Mouse (Mus musculus) heart, embryonic 11.5 days (tissue): ENCODE measurements around the gene Ldlrad3. TPM values are rescaled to one million over a fixed set of nuclear protein-coding genes. Genes with fewer than 3 reads are reported as not detected.

Experiments used
- ATAC-seq: fragments of 200-750 bp; cut with Nextera tagmentation; replicated peaks from 2 replicates; pipeline ENCODE4 v1.8.0; 2017; ENCODE audit warnings: moderate library complexity; ENCODE audit not compliant: insufficient number of reproducible peaks, low FRiP score, low TSS enrichment
- H3K27ac ChIP-seq: fragments of 300-500 bp; sonication (generic); 2 replicates; pipeline ENCODE4 v1.5.1; 2014; ENCODE audit warnings: mild to moderate bottlenecking, low read depth, low read length
- H3K27me3 ChIP-seq: fragments of 300-500 bp; sonication (generic); 2 replicates; pipeline ENCODE4 v1.6.1; 2014; ENCODE audit warnings: mild to moderate bottlenecking, low read length, mixed read lengths; ENCODE audit not compliant: control insufficient read depth, insufficient read depth
- H3K36me3 ChIP-seq: fragments of 300-500 bp; sonication (generic); 2 replicates; pipeline ENCODE4 v1.6.1; 2014; ENCODE audit warnings: mild to moderate bottlenecking, low read length, moderate library complexity, mixed read lengths; ENCODE audit not compliant: control insufficient read depth, insufficient read depth
- H3K4me1 ChIP-seq: fragments of 300-500 bp; sonication (generic); 2 replicates; pipeline ENCODE4 v1.6.1; 2014; ENCODE audit warnings: low read length; ENCODE audit not compliant: control insufficient read depth, insufficient read depth
- H3K4me2 ChIP-seq: fragments of 300-500 bp; sonication (generic); 2 replicates; pipeline ENCODE4 v1.6.1; 2014; ENCODE audit warnings: mild to moderate bottlenecking, moderate library complexity
- H3K4me3 ChIP-seq: fragments of 300-500 bp; sonication (generic); 2 replicates; pipeline ENCODE4 v1.5.1; 2014; ENCODE audit warnings: low read depth, low read length
- H3K9ac ChIP-seq: fragments of 300-500 bp; sonication (generic); 2 replicates; pipeline ENCODE4 v1.6.1; 2014; ENCODE audit warnings: mild to moderate bottlenecking, low read depth, low read length, moderate library complexity
- H3K9me3 ChIP-seq: fragments of 300-500 bp; sonication (generic); replicated peaks from 2 replicates; pipeline ENCODE4 v1.6.1; 2016; ENCODE audit warnings: low read length; ENCODE audit not compliant: control insufficient read depth
- WGBS: fragments of 180-500 bp; shearing (Covaris S2); extraction: QIAGEN DNeasy Blood & Tissue Kit; methylation state at CpG from one replicate; pipeline ENCODE4 v1.1.7; 2014; ENCODE audit not compliant: insufficient replicate concordance; 5-methylcytosine and 5-hydroxymethylcytosine counted together
- polyA plus RNA-seq: library from polyadenylated mRNA; unstranded; fragments of >200 nt; fragmentation: Nextera tagmentation; extraction: Ambion mirVana; gene quantifications from 2 replicates; pipeline ENCODE4 v1.2.1, GENCODE M21; 2014

Gene Ldlrad3
- polyA plus RNA-seq, 1 experiment from 2014 or later, result 19.0 TPM

DNA sequence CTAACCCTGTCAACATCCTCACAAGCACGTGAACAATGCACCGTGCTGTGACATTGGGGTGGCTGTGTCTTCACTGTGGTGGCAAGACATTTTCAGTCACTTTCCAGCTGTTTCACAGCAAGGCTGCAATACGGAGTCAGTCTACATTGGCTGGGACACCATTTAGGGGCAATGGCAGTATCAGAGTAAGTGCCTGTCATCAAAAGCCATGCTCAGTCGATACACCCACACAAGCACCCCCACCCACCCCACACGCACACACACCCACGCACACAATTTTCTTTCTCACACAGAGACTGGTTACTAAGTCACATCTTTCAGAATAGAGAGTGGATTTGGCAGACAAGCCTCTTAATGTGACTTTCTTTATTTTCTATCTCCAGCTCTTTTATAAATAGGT is 156.0 kb downstream of the Ldlrad3 start:
- 82% methylated on average over 6 of the region's 6 CpGs for WGBS
- H3K27me3 ChIP-seq, result no peaks in the 10 kb centered on the region
- no peak overlapping the region for H3K4me3 ChIP-seq
- no peak overlapping the region for H3K4me2 ChIP-seq
- H3K9me3 ChIP-seq, result no peaks in the 10 kb centered on the region
- no peak for ATAC-seq
- no peak overlapping the region for H3K27ac ChIP-seq
- H3K4me1 ChIP-seq, result peaks cover 8% of the 10 kb centered on the region
- H3K36me3 ChIP-seq, result no peaks in the 10 kb centered on the region
- no peak overlapping the region for H3K9ac ChIP-seq

DNA sequence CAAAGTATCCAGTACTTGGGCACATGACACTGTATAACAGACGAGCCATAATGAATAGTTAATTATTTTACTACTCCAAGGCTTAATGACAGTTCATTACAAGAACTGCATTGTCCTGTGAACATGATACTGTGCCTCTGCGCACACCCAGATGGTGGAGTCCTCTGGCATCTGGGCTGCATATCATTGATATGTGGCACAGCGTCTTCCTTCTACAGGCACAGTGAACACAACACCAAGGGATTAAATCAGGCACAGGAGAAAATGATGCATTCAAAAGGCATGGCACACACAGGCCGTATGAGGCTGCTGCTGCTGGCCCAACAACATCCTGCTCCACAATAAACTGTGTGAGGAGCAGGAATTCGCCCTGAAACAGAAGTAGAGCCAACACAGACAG is 156.5 kb downstream of the Ldlrad3 start:
- 74% methylated on average over 5 of the region's 5 CpGs for WGBS
- H3K36me3 ChIP-seq, result no peaks in the 10 kb centered on the region
- no peaks in the 10 kb centered on the region for H3K27me3 ChIP-seq
- no peak overlapping the region for H3K4me2 ChIP-seq
- peaks cover 8% of the 10 kb centered on the region for H3K4me1 ChIP-seq
- H3K27ac ChIP-seq, result no peak overlapping the region
- H3K4me3 ChIP-seq, result no peak overlapping the region
- H3K9me3 ChIP-seq, result no peaks in the 10 kb centered on the region
- H3K9ac ChIP-seq, result no peak overlapping the region
- ATAC-seq, result no peak

DNA sequence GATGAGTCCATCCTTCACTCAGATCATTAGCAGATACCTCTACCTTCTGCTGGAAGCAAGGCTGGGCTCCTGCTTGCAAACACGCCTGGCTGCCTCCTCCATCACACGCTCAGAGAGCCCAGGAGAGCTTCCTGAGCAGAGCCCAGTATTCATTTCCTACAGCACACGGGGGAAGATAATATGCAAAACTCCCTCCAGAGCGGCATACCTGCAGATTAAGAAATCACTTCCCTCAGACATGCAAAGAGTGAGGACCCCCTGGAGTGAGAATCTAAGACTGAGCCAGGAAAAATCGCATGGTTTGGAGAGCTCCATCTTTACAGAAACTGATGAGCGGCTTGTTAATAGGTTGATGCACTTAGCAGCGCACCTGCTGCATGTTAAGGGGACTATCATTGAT is 158.9 kb downstream of the Ldlrad3 start:
- Histone ChIP-seq H3K4me1 (no peaks in the 10 kb centered on the region), H3K4me2 (no peak overlapping the region), H3K9me3 (no peaks in the 10 kb centered on the region), H3K27ac (no peak overlapping the region), H3K36me3 (no peaks in the 10 kb centered on the region), H3K9ac (no peak overlapping the region), H3K4me3 (no peak overlapping the region), H3K27me3 (no peaks in the 10 kb centered on the region)
- WGBS, result 73% methylated on average over 7 of the region's 7 CpGs
- ATAC-seq, result no peak

DNA sequence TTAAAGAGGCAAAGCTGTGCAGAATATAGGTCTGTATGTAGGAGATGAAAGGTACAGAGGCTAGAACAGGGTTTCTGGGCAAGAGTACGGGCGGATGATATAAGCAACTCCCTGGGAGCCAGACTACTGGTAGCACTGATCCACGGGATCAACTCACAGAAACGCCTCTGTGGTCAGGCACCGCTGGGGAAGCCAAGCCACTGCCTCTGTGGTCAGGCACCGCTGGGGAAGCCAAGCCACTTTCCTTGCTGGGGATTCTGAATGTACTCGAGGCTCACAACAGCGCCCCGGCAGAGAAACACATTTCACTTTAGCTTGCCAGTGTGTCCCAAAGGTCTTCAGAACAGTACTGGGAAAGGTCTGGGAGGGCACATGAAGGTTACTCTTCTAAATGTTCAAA is 160.0 kb downstream of the Ldlrad3 start:
- Histone ChIP-seq H3K9me3 (no peaks in the 10 kb centered on the region), H3K27me3 (no peaks in the 10 kb centered on the region), H3K36me3 (no peaks in the 10 kb centered on the region), H3K4me3 (no peak overlapping the region), H3K27ac (no peak overlapping the region), H3K4me1 (peaks cover 5% of the 10 kb centered on the region; the same call in 1 of the 2 replicates), H3K9ac (no peak overlapping the region), H3K4me2 (no peak overlapping the region)
- WGBS, result 86% methylated on average over 9 of the region's 9 CpGs
- no peak for ATAC-seq

DNA sequence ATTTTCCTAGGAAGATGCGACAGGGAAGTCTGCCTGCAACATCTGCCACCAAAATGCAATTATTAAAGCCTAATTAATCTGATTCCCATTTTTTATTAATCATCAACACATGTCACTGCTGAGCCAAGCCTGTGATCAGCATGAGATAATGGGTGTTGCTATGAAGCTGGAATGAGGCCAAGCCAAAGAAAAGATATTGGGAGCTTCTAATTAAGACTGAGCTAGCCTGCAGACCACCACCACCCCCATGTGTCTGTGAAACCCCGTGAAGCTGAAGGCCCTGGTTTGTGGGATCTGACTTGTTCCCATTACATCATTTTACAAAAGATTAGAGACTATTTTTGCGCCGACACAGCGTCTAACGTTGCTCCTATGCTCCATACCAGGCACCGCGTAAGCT is 161.7 kb downstream of the Ldlrad3 start:
- Histone ChIP-seq H3K4me2 (no peak overlapping the region), H3K36me3 (no peaks in the 10 kb centered on the region), H3K27ac (no peak overlapping the region), H3K9me3 (no peaks in the 10 kb centered on the region), H3K4me3 (no peak overlapping the region), H3K9ac (no peak overlapping the region), H3K27me3 (no peaks in the 10 kb centered on the region), H3K4me1 (peaks cover 7% of the 10 kb centered on the region; the same call in 1 of the 2 replicates)
- WGBS, result 75% methylated on average over 8 of the region's 8 CpGs
- ATAC-seq, result no peak

DNA sequence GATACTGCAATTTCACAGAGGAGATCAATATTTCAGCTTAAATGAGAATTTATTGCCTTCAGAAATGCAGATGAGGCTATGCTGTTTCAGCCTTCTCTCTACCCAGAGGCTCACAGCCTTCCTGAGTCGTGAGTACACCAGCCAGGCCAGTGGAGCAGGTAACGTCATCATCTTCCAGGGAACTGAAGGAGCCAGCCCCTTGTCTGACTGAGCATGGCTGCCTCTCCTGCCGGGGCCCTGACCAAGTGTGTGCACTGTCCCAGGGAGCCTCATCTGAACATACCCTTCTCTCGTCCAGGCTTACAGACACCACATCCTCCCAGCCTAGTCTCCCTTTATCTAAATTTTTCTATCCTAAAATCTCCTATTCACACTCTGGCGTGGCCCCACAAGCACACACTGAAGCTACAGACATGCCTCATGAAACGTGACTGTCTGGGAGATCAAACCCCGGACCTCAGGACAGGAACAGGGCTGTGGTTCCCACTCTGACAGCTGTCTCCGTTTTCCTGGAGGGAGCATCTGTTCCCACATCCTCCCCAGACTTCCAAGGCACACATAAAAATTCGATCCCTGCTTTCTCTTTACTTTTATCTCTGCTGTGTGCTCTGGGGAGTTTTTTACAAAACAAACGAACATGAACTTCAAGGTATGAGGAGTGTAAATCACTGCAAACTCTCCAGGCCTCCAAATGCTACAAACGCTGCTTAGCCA is 164.7 kb downstream of the Ldlrad3 start:
- 41% methylated on average over 11 of the region's 11 CpGs for WGBS
- no peak overlapping the region for H3K4me2 ChIP-seq
- H3K36me3 ChIP-seq, result no peaks in the 10 kb centered on the region
- peaks cover 7% of the 10 kb centered on the region; the same call in 1 of the 2 replicates for H3K4me1 ChIP-seq
- no peak overlapping the region for H3K27ac ChIP-seq
- H3K27me3 ChIP-seq, result no peaks in the 10 kb centered on the region
- no peaks in the 10 kb centered on the region for H3K9me3 ChIP-seq
- H3K4me3 ChIP-seq, result no peak overlapping the region
- no peak overlapping the region for H3K9ac ChIP-seq
- no peak for ATAC-seq

DNA sequence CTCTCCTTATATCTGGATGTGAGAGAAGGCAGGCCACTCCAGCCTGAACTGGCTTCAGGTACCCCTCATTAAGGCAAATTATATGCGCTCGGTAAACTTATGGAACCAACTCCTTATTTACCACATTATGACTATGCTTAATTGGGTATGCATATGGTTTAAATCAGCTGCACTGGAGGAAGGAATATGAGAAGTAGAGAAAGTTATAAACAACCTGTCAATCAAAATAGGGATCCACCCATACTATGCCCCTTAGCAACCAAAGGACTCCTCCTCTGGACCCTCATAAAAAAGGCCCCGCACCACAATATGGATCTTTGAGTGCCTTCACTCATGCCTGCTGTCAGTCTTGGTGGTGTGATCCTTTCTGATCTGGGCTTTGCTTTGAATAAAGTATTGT is 165.6 kb downstream of the Ldlrad3 start:
- Histone ChIP-seq H3K4me1 (peaks cover 7% of the 10 kb centered on the region; the same call in 1 of the 2 replicates), H3K36me3 (no peaks in the 10 kb centered on the region), H3K27ac (no peak overlapping the region), H3K4me3 (no peak overlapping the region), H3K4me2 (no peak overlapping the region), H3K9me3 (no peaks in the 10 kb centered on the region), H3K27me3 (no peaks in the 10 kb centered on the region), H3K9ac (no peak overlapping the region)
- ATAC-seq, result no peak
- WGBS, result 90% methylated on average over 3 of the region's 3 CpGs

DNA sequence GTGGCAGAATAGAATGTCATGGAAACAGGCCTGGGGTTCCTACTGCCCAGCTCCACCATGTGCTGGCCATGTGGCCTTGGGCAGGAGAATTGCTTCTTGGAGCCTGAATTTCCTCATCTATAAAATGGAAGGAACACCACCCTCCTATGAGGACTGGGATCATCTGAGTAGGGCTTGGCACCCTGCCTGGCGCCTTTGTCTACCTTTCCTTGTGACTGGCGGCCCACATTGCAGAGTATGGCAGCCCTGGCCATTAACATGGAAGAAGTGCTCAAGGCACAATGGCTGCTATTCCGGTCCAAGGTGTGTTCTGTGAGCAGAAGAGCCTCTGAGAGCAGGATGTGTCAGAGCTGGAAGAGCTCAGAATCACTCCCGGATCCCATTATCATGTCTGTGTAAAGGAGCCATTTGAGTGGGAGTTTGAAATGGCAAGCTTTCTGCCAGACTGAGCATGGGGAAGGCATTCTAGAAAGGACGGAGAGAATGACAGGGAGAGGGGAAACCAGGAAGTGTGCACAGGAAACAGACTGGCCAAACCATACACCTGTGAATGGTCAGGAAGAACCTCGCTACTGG is 171.6 kb downstream of the Ldlrad3 start:
- no peaks in the 10 kb centered on the region for H3K4me1 ChIP-seq
- H3K9me3 ChIP-seq, result no peaks in the 10 kb centered on the region
- H3K9ac ChIP-seq, result no peak overlapping the region; the same call in 1 of the 2 replicates
- 80% methylated on average over 6 of the region's 6 CpGs for WGBS
- H3K36me3 ChIP-seq, result no peaks in the 10 kb centered on the region
- H3K27ac ChIP-seq, result no peak overlapping the region
- no peaks in the 10 kb centered on the region for H3K27me3 ChIP-seq
- no peak overlapping the region for H3K4me3 ChIP-seq
- H3K4me2 ChIP-seq, result no peak overlapping the region
- ATAC-seq, result no peak
